Mouse (Mus musculus): ENCODE data around the gene Klhl40. TPM values are rescaled to one million over a fixed set of nuclear protein-coding genes. Genes with fewer than 3 reads are reported as not detected.

Klhl40 gene
- polyA plus RNA-seq, 1 experiment from 2014 or later: 16.7 TPM

GRCm38 (mm10) chr9:121808511-121808910 lies 31.1 kb downstream of the Klhl40 start:
- H3K4me3 ChIP-seq (replicated peaks): no peak overlapping the region
- 54% methylated on average over 3 of the region's 3 CpGs for WGBS
- H3K27ac ChIP-seq (replicated peaks): no peak overlapping the region
- no peak overlapping the region for H3K4me2 ChIP-seq (replicated peaks)
- ATAC-seq (ENCODE audit: insufficient number of reproducible peaks, low FRiP score, low TSS enrichment, low read depth): no peak
- no peaks in the 10 kb centered on the region; the same call in 1 of the 2 replicates for H3K27me3 ChIP-seq
- H3K9me3 ChIP-seq (replicated peaks): no peaks in the 10 kb centered on the region
- H3K36me3 ChIP-seq: no peaks in the 10 kb centered on the region
- peaks cover 8% of the 10 kb centered on the region for H3K4me1 ChIP-seq
- no peak overlapping the region for H3K9ac ChIP-seq

- 29% methylated on average over 15 of the region's 15 CpGs for WGBS
- Histone ChIP-seq H3K27me3 (no peaks in the 10 kb centered on the region; the same call in 1 of the 2 replicates), H3K36me3 (no peaks in the 10 kb centered on the region), H3K9ac (no peak overlapping the region), H3K4me1 (peaks cover 8% of the 10 kb centered on the region), H3K4me3 (replicated peaks) (no peak overlapping the region), H3K9me3 (replicated peaks) (no peaks in the 10 kb centered on the region), H3K4me2 (replicated peaks) (no peak overlapping the region), H3K27ac (replicated peaks) (no peak overlapping the region)
- ATAC-seq (ENCODE audit: insufficient number of reproducible peaks, low FRiP score, low TSS enrichment, low read depth): no peak
These were observed 32.8 kb downstream of the Klhl40 start for GRCm38 (mm10) chr9:121810081-121810821.

GRCm38 (mm10) chr9:121815183-121815582 lies 37.8 kb downstream of the Klhl40 start:
- no peak overlapping the region for H3K4me2 ChIP-seq (replicated peaks)
- H3K4me1 ChIP-seq: peaks cover 14% of the 10 kb centered on the region
- H3K27ac ChIP-seq (replicated peaks): no peak overlapping the region
- no peaks in the 10 kb centered on the region; the same call in 1 of the 2 replicates for H3K27me3 ChIP-seq
- no peak overlapping the region for H3K9ac ChIP-seq
- no peak overlapping the region for H3K4me3 ChIP-seq (replicated peaks)
- no peak for ATAC-seq (ENCODE audit: insufficient number of reproducible peaks, low FRiP score, low TSS enrichment, low read depth)
- WGBS: 64% methylated on average over 6 of the region's 6 CpGs
- no peaks in the 10 kb centered on the region for H3K36me3 ChIP-seq
- H3K9me3 ChIP-seq (replicated peaks): no peaks in the 10 kb centered on the region

DNA sequence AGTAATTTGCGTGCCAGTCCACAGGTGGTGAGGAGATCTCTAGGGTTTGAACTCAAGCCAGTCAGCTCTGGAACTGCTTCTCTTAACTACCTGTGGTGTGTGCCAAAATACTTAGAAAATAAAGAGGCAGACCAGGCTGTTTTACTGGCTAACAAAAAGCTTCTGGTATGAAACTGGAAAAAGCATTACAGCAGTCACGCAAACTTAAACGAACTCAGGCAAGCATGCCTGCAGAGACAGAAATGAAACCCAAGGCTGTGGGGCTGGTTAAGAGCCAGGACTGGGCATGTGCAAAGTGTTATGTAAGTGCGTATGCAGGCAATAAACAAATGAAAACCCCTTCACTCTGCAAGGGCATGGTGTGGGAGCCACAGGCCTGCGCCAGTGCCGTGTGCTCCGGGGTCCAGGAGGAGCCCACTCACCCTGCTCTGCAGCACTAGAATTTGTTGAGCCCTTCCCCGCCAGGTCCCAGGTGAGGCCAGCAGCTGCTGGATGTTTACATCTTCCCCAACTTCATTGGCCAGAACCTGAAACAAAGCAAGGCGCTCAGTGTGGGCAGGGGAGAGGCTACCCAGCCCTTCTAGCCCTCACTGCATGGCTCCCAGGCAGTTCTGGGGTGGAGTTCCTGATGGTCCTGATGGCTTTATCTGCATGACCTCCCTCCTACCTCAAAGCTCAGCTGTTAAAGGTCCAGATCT lies 41.8 kb downstream of the Klhl40 start:
- Histone ChIP-seq H3K36me3 (no peaks in the 10 kb centered on the region), H3K4me2 (replicated peaks) (0 out of 2 replicates have a peak overlapping the region, but pooled peaks have one; percentile 15), H3K4me1 (peaks cover 31% of the 10 kb centered on the region), H3K9me3 (replicated peaks) (no peaks in the 10 kb centered on the region), H3K4me3 (replicated peaks) (no peak overlapping the region), H3K27me3 (no peaks in the 10 kb centered on the region), H3K27ac (replicated peaks) (peak overlapping the region; percentile 85), H3K9ac (no peak overlapping the region)
- ATAC-seq (ENCODE audit: insufficient number of reproducible peaks, low FRiP score, low TSS enrichment, low read depth): peak; percentile 70
- 44% methylated on average over 9 of the region's 9 CpGs for WGBS

GRCm38 (mm10) chr9:121819771-121820471 lies 42.5 kb downstream of the Klhl40 start:
- Histone ChIP-seq H3K4me2 (replicated peaks) (0 out of 2 replicates have a peak overlapping the region, but pooled peaks have one; percentile 15), H3K4me1 (peaks cover 31% of the 10 kb centered on the region), H3K9me3 (replicated peaks) (no peaks in the 10 kb centered on the region), H3K9ac (no peak overlapping the region), H3K27ac (replicated peaks) (peak overlapping the region; percentile 85), H3K4me3 (replicated peaks) (no peak overlapping the region), H3K27me3 (no peaks in the 10 kb centered on the region), H3K36me3 (no peaks in the 10 kb centered on the region)
- WGBS: 39% methylated on average over 7 of the region's 7 CpGs
- ATAC-seq (ENCODE audit: insufficient number of reproducible peaks, low FRiP score, low TSS enrichment, low read depth): no peak

DNA sequence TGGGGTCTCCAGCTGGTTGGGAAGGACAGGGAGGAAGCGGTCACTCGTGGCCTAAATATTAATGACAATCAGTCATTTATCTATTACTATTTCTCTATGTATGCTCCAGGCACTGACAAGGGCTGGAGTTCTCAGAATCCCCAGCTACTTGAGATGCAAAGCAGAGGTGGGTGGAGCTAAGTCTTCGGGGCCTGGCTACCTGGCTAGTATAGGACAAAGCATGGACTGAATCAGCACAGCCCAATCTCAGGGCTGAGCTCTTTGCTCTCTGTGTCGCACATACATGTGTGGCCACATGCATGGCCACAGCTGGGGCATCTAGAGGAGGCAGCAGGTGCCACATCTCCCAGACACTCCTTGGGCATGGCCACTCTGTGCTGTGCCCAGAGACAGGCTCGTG lies 43.4 kb downstream of the Klhl40 start:
- no peak overlapping the region for H3K4me2 ChIP-seq (replicated peaks)
- no peak for ATAC-seq (ENCODE audit: insufficient number of reproducible peaks, low FRiP score, low TSS enrichment, low read depth)
- no peaks in the 10 kb centered on the region for H3K9me3 ChIP-seq (replicated peaks)
- no peak overlapping the region for H3K9ac ChIP-seq
- no peaks in the 10 kb centered on the region for H3K36me3 ChIP-seq
- no peaks in the 10 kb centered on the region for H3K27me3 ChIP-seq
- peaks cover 31% of the 10 kb centered on the region for H3K4me1 ChIP-seq
- WGBS: 68% methylated on average over 5 of the region's 5 CpGs
- no peak overlapping the region for H3K27ac ChIP-seq (replicated peaks)
- no peak overlapping the region for H3K4me3 ChIP-seq (replicated peaks)

DNA sequence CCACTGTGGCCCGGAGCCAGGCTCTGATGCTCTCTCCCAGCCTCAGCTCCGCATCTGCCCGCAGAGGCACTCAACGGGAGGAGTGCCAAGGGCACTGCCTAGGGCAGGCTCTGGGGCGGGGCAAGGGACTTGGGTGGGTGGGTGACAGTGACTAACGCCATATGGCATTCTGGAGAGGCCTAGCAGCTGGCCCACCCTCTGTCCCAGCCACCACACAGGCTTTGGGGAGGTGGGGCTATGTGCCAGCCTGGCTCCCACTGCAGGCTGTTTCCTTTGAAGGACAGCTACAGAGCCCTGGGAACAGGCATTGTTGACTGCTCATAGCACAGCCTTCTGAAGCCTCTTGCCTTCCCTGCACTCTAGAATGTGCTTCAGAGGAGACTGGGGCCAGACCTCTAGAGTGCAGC lies 45.2 kb downstream of the Klhl40 start:
- no peaks in the 10 kb centered on the region for H3K36me3 ChIP-seq
- peak; percentile 72; the same call in 1 of the 2 replicates for ATAC-seq (ENCODE audit: insufficient number of reproducible peaks, low FRiP score, low TSS enrichment, low read depth)
- 61% methylated on average over 6 of the region's 6 CpGs for WGBS

DNA sequence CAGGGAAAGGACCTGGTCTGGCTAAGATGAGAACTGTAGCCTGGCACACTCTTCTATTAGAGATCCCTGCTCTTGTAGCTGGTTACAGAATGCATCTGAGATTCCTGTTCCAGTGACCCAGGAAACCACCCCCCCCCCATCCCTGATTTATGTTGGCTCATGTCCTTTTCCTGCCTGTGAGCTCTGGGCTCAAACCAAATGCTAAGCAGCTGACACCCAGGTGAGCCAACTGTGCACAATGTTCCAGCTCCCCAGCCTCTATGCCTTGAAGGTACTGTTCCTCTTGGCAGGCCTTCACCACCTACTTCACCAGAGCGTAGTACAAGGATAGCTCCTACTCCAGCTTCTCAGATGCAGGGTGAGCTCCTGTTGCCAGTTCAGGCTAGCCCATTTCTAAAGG lies 45.6 kb downstream of the Klhl40 start:
- no peak overlapping the region for H3K4me2 ChIP-seq (replicated peaks)
- peak overlapping the region; percentile 1; the same call in 1 of the 2 replicates for H3K27ac ChIP-seq (replicated peaks)
- H3K36me3 ChIP-seq: no peaks in the 10 kb centered on the region
- peaks cover 31% of the 10 kb centered on the region for H3K4me1 ChIP-seq
- no peak for ATAC-seq (ENCODE audit: insufficient number of reproducible peaks, low FRiP score, low TSS enrichment, low read depth)
- H3K9ac ChIP-seq: no peak overlapping the region
- no peak overlapping the region for H3K4me3 ChIP-seq (replicated peaks)
- H3K9me3 ChIP-seq (replicated peaks): no peaks in the 10 kb centered on the region
- 72% methylated on average over 1 of the region's 1 CpGs for WGBS
- no peaks in the 10 kb centered on the region for H3K27me3 ChIP-seq

More for the DNA sequence above, 45.2 kb downstream of the Klhl40 start:
- H3K9ac ChIP-seq: no peak overlapping the region
- no peak overlapping the region for H3K4me2 ChIP-seq (replicated peaks)
- no peaks in the 10 kb centered on the region for H3K27me3 ChIP-seq
- H3K4me1 ChIP-seq: peaks cover 31% of the 10 kb centered on the region
- no peaks in the 10 kb centered on the region for H3K9me3 ChIP-seq (replicated peaks)
- H3K4me3 ChIP-seq (replicated peaks): no peak overlapping the region
- H3K27ac ChIP-seq (replicated peaks): peak overlapping the region; percentile 1

DNA sequence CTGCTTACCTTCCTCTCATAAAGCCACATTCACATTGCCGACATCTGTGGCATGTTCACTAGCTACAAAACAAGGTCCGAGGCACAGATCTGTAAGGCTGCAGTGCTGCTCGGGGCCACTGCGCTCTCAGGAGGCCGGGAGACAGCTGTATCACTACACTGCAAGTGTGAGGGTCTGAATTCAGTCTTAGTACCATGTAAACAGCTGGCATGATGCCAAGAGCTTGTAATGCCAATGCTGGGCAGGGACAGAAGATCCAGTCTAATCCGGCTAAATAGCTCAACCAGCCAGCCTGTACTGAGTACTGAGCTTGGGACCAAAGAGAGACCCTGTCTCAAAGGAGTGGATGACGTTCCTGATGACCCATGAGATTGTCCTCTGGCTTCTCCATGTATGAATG lies 46.6 kb downstream of the Klhl40 start:
- ATAC-seq (ENCODE audit: insufficient number of reproducible peaks, low FRiP score, low TSS enrichment, low read depth): 0 out of 2 replicates have a peak, but pooled peaks have one; percentile 22
- Histone ChIP-seq H3K4me3 (replicated peaks) (no peak overlapping the region), H3K27me3 (no peaks in the 10 kb centered on the region), H3K4me1 (peaks cover 31% of the 10 kb centered on the region), H3K9me3 (replicated peaks) (no peaks in the 10 kb centered on the region), H3K36me3 (no peaks in the 10 kb centered on the region), H3K4me2 (replicated peaks) (no peak overlapping the region), H3K9ac (no peak overlapping the region), H3K27ac (replicated peaks) (no peak overlapping the region)
- 71% methylated on average over 7 of the region's 7 CpGs for WGBS

- no peaks in the 10 kb centered on the region for H3K36me3 ChIP-seq
These were observed 48.9 kb downstream of the Klhl40 start for GRCm38 (mm10) chr9:121826356-121826755.

GRCm38 (mm10) chr9:121828314-121828713 lies 50.9 kb downstream of the Klhl40 start:
- peaks cover 8% of the 10 kb centered on the region; the same call in 1 of the 2 replicates for H3K4me1 ChIP-seq
- WGBS: 76% methylated on average over 6 of the region's 6 CpGs

More at GRCm38 (mm10) chr9:121826356-121826755, 48.9 kb downstream of the Klhl40 start:
- Histone ChIP-seq H3K27me3 (no peaks in the 10 kb centered on the region), H3K4me1 (peaks cover 19% of the 10 kb centered on the region), H3K4me2 (replicated peaks) (no peak overlapping the region), H3K9ac (no peak overlapping the region), H3K9me3 (replicated peaks) (no peaks in the 10 kb centered on the region), H3K4me3 (replicated peaks) (no peak overlapping the region), H3K27ac (replicated peaks) (no peak overlapping the region)
- no peak for ATAC-seq (ENCODE audit: insufficient number of reproducible peaks, low FRiP score, low TSS enrichment, low read depth)
- WGBS: 82% methylated on average over 3 of the region's 3 CpGs

More at GRCm38 (mm10) chr9:121828314-121828713, 50.9 kb downstream of the Klhl40 start:
- no peak for ATAC-seq (ENCODE audit: insufficient number of reproducible peaks, low FRiP score, low TSS enrichment, low read depth)
- Histone ChIP-seq H3K27ac (replicated peaks) (no peak overlapping the region), H3K36me3 (no peaks in the 10 kb centered on the region), H3K9ac (no peak overlapping the region), H3K4me2 (replicated peaks) (no peak overlapping the region), H3K27me3 (no peaks in the 10 kb centered on the region), H3K9me3 (replicated peaks) (no peaks in the 10 kb centered on the region), H3K4me3 (replicated peaks) (no peak overlapping the region)
